Mouse (Mus musculus): ENCODE measurements around the gene Sh2b1.

- no peak for TF ChIP-seq CTCF (IDR thresholded peaks at IDR 0.05; ENCODE audit: low read depth, low read length)
- TF ChIP-seq GATA2 (IDR thresholded peaks at IDR 0.05; ENCODE audit: borderline replicate concordance, low read depth, low read length), result no peak
- TF ChIP-seq GATA1 (IDR thresholded peaks at IDR 0.05; ENCODE audit: borderline replicate concordance, low read length), result no peak
- TF ChIP-seq POLR2AphosphoS5 (IDR thresholded peaks at IDR 0.05; ENCODE audit: insufficient replicate concordance, low read depth, low read length), result no peak
- no peak for TF ChIP-seq TAL1 (conservative IDR thresholded peaks at IDR 0.05; ENCODE audit: low read depth, low read length)
Measured at GRCm38 (mm10) chr7:126456382-126457266, 18.6 kb downstream of the Sh2b1 start.
